Mouse (Mus musculus) hematopoietic multipotent progenitor cell, adult 10-12 weeks (in vitro differentiated cells): ENCODE data around the gene Olfr61. TPM values are rescaled to one million over a fixed set of nuclear protein-coding genes. Genes with fewer than 3 reads are reported as not detected.

ENCODE experiments used
- polyA plus RNA-seq: library from polyadenylated mRNA; stranded (reverse); fragments of >175 nt; gene quantifications from 2 replicates; pipeline ENCODE4 v1.2.3, GENCODE M21; 2012; ENCODE audit warnings: low replicate concordance

Gene Olfr61
- not detected in 2 replicates for polyA plus RNA-seq

GRCm38 (mm10) chr7:140628670-140629069, at the start of gene Olfr61:
Gene Olfr61, plus strand, starts transcription at chr7:140628970.

DNA sequence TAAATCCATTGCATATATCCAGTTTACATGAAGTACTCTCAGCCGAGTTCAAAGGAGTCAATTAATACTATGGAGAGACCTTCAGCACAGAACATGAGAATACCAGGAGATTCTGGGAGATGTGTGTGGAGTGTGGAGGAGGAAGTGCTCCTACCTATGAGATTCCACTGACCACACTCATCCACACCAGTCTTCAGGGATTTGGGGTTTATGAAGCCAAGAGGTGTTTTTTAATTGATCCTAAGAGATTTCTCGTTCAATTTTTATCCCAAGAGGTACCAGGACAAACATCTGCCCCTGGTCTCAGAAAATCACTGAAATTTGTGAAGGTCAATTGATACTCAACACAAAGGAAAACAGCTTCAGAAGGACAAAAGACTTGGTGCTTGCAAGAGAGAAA, 27.8 kb upstream of the Olfr61 start, which contains the start of gene Olfr46:
TSS of gene Olfr46 (plus strand) at position 301 of the 400 bp plus-strand sequence.

GRCm38 (mm10) chr7:140646152-140646551, 17.4 kb downstream of the Olfr61 start, which contains the start of gene Olfr53:
Gene Olfr53, plus strand, starts transcription at chr7:140646452.

DNA sequence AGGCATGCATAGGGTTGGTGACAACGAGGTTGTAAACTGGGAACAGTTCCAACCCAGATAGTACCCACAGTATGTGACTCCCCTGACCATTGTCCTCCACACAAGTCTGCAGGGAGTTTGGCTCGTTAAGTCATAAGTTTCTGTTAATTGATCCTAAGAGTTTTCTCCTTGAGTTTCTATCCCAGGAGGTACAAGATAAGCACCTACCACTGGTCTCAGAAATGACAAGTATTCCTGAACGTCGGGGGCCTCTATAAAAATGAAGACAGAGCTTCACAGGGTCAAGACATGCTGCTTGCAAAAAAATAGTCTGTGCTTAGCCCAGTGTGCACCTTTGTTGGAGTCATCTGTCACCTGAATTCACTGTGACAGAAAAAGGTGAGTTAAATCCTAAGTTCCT, 30.9 kb downstream of the Olfr61 start, which contains the start of gene Olfr539:
TSS of gene Olfr539 (plus strand) at position 301 of the 400 bp plus-strand sequence.

GRCm38 (mm10) chr7:140681651-140682050, 52.9 kb downstream of the Olfr61 start, which contains the start of gene Olfr45:
Gene Olfr45, plus strand, starts transcription at chr7:140681951.

Other genes with a start within 250 kb of the Olfr61 start
- not detected in 2 replicates for gene Olfr531, start 226.1 kb upstream of the Olfr61 start, polyA plus RNA-seq
- not detected in 2 replicates for gene Olfr532, start 207.3 kb upstream of the Olfr61 start, polyA plus RNA-seq
- gene Olfr533, start 165.6 kb upstream of the Olfr61 start, polyA plus RNA-seq, result not detected in 2 replicates
- gene Olfr535, start 144.8 kb upstream of the Olfr61 start, polyA plus RNA-seq, result not detected in 2 replicates
- gene Olfr536, start 121.6 kb upstream of the Olfr61 start, polyA plus RNA-seq, result not detected in 2 replicates
- gene Olfr538, start 61.1 kb upstream of the Olfr61 start, polyA plus RNA-seq, result not detected in 2 replicates
- not detected in 2 replicates for gene Olfr46, start 27.7 kb upstream of the Olfr61 start, polyA plus RNA-seq
- gene Olfr53, start 17.5 kb downstream of the Olfr61 start, polyA plus RNA-seq, result not detected in 2 replicates
- 0.01 TPM in 1 of 2 replicates, not detected in the other for gene Olfr539, start 31.0 kb downstream of the Olfr61 start, polyA plus RNA-seq
- gene Olfr45, start 53.0 kb downstream of the Olfr61 start, polyA plus RNA-seq, result not detected in 2 replicates
- gene Olfr541, start 68.3 kb downstream of the Olfr61 start, polyA plus RNA-seq, result not detected in 2 replicates
- gene Cyp2e1, start 134.8 kb downstream of the Olfr61 start, polyA plus RNA-seq, result not detected in 2 replicates
- 0.18 TPM in 1 of 2 replicates, not detected in the other for gene Syce1, start 158.9 kb downstream of the Olfr61 start, polyA plus RNA-seq
- gene Zfp941, start 193.2 kb downstream of the Olfr61 start, polyA plus RNA-seq, result not detected in 2 replicates
- not detected in 2 replicates for gene Urah, start 206.0 kb downstream of the Olfr61 start, polyA plus RNA-seq
- gene Scgb1c1, start 216.6 kb downstream of the Olfr61 start, polyA plus RNA-seq, result not detected in 2 replicates
- gene Odf3, start 218.8 kb downstream of the Olfr61 start, polyA plus RNA-seq, result not detected in 2 replicates
- gene Gm45785, start 227.4 kb downstream of the Olfr61 start, polyA plus RNA-seq, result not detected in 2 replicates
- 84.4 and 159 TPM in 2 replicates for gene Ric8a, start 228.0 kb downstream of the Olfr61 start, polyA plus RNA-seq
- gene Bet1l, start 228.6 kb downstream of the Olfr61 start, polyA plus RNA-seq, result 5.3 and 13.3 TPM in 2 replicates